ENCODE assay signal across 14 mouse cellular contexts in the genomic region with DNA sequence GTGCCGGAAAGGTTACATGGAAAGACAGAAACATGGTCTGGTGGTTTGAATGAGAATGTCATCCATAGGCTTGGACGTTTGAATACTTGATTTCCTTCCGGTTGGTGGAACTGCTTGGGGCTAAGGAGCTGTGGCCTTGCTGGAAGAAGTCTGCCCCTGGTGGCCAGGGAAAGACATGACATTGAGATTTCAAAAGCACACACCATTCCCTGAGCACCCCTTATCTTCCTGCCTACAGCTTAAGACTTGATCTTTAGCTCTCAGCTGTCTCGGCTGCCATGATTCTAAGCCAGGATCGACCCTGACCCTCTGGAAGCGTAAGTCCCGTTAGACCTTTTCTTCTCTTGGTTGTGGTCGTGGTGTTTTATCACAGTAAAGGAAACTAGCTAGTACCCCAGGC.
DNase-seq lines count a peak whose midpoint lies in the region; ATAC-seq and TF ChIP-seq lines count a peak whose summit lies in the region.
"Had no signal": no experiment of that assay in that cellular context is flagged by ENCODE, and none has a peak within 500 bp of the region (broad histone marks: within the 10 kb centered on the region; RNA-seq: fewer than 3 reads in every experiment).

No protein-coding gene starts in this region.

- DNase-seq in retina, postnatal 1 day = peak; percentile 29
- DNase-seq in retina, embryonic 14.5 days (ENCODE audit: low spot score) = no peak
- DNase-seq in Patski (ENCODE audit: low read depth, low spot score) = no peak
- DNase-seq in frontal cortex, postnatal 10 days (ENCODE audit: low spot score in 2 of 2) = no peak
- no peak for DNase-seq in adrenal gland, adult 2 months
- DNase-seq: adrenal gland, adult 8-10 months; kidney, postnatal 14 days; thymus, postnatal 36 days had no signal

- H3K9ac ChIP-seq in intestine, postnatal 0 days (ENCODE audit: low read depth, low read length) = no peak overlapping the region
- no peak overlapping the region for H3K9ac ChIP-seq in intestine, embryonic 16.5 days (ENCODE audit: low read depth, low read length)
- H3K9ac ChIP-seq: heart, embryonic 13.5 days; hindbrain, embryonic 13.5 days; liver, embryonic 15.5 days had no signal

- 97% methylated on average over 8 of the region's 8 CpGs for WGBS in intestine, postnatal 0 days
- WGBS in intestine, embryonic 16.5 days = 93% methylated on average over 8 of the region's 8 CpGs

- peaks cover 46% of the 10 kb centered on the region for H3K36me3 ChIP-seq in intestine, postnatal 0 days (ENCODE audit: control insufficient read depth, insufficient read depth)
- peaks cover 8% of the 10 kb centered on the region for H3K36me3 ChIP-seq in intestine, embryonic 16.5 days (ENCODE audit: control insufficient read depth, insufficient read depth, low read length)
- H3K36me3 ChIP-seq: hindbrain, embryonic 13.5 days; midbrain, embryonic 10.5 days had no signal

- no peak overlapping the region for H3K4me2 ChIP-seq in intestine, postnatal 0 days (replicated peaks; ENCODE audit: low read depth)
- no peak overlapping the region for H3K4me2 ChIP-seq in intestine, embryonic 16.5 days (ENCODE audit: low read depth, low read length)
- H3K4me2 ChIP-seq: heart, embryonic 13.5 days; hindbrain, embryonic 13.5 days; liver, embryonic 15.5 days had no signal

- in situ Hi-C loops in Patski (cut with MboI; ENCODE audit: low pct_unique_long_range_greater_than_20kb) = loop anchor here (25.0 kb wide), 1 partner anchor 198 kb away; no protein-coding TSS in a partner anchor

- no peaks in the 10 kb centered on the region for H3K4me1 ChIP-seq in intestine, postnatal 0 days (replicated peaks; ENCODE audit: control insufficient read depth, insufficient read depth, low read length)
- peaks cover 8% of the 10 kb centered on the region; the same call in 1 of the 2 replicates for H3K4me1 ChIP-seq in intestine, embryonic 16.5 days (ENCODE audit: control insufficient read depth, insufficient read depth, low read length)
- H3K4me1 ChIP-seq: liver, embryonic 15.5 days had no signal

- POLR2A ChIA-PET in Patski (lab: Charles Lee) = no interaction called here

- H3K27me3 ChIP-seq in intestine, postnatal 0 days (replicated peaks; ENCODE audit: control insufficient read depth, insufficient read depth, low read length) = no peaks in the 10 kb centered on the region
- no peaks in the 10 kb centered on the region for H3K27me3 ChIP-seq in intestine, embryonic 16.5 days (replicated peaks; ENCODE audit: control insufficient read depth, insufficient read depth, low read length)
- no peaks in the 10 kb centered on the region for H3K27me3 ChIP-seq in Patski
- H3K27me3 ChIP-seq: heart, embryonic 13.5 days; hindbrain, embryonic 13.5 days; liver, embryonic 15.5 days had no signal

- ATAC-seq in intestine, postnatal 0 days = no peak
- no peak for ATAC-seq in intestine, embryonic 16.5 days
- ATAC-seq in Patski = no peak

- CTCF ChIA-PET in Patski (lab: Charles Lee) = interaction anchor here (0.9 to 1.5 kb wide), 6 partner anchors 10 to 83 kb away, joined by 3 to 4 read pairs (median 3); no protein-coding TSS in a partner anchor

- TF ChIP-seq CTCF in intestine, postnatal 0 days (IDR thresholded peaks at IDR 0.05; ENCODE audit: low read depth) = peak; percentile 57
- peak; percentile 60 for TF ChIP-seq CTCF in Patski (IDR thresholded peaks at IDR 0.05)

- no peak overlapping the region for H3K4me3 ChIP-seq in intestine, postnatal 0 days (ENCODE audit: low read depth, low read length)
- H3K4me3 ChIP-seq in intestine, embryonic 16.5 days (ENCODE audit: low read length) = no peak overlapping the region
- H3K4me3 ChIP-seq: heart, embryonic 13.5 days; hindbrain, embryonic 13.5 days; liver, embryonic 15.5 days; midbrain, embryonic 10.5 days had no signal

- no peaks in the 10 kb centered on the region for H3K9me3 ChIP-seq in intestine, postnatal 0 days (ENCODE audit: control insufficient read depth)
- H3K9me3 ChIP-seq in intestine, embryonic 16.5 days (ENCODE audit: control insufficient read depth, low read length) = no peaks in the 10 kb centered on the region
- H3K9me3 ChIP-seq: heart, embryonic 13.5 days; hindbrain, embryonic 13.5 days; liver, embryonic 15.5 days; midbrain, embryonic 10.5 days had no signal

- H3K27ac ChIP-seq in intestine, postnatal 0 days (ENCODE audit: low read depth, low read length) = no peak overlapping the region
- H3K27ac ChIP-seq in intestine, embryonic 16.5 days (ENCODE audit: low read length) = no peak overlapping the region
- H3K27ac ChIP-seq: hindbrain, embryonic 13.5 days; liver, embryonic 15.5 days; midbrain, embryonic 10.5 days had no signal
